Mouse (Mus musculus) midbrain, embryonic 14.5 days (tissue): Measurements from ENCODE around the gene Nt5dc2. TPM values are rescaled to one million over a fixed set of nuclear protein-coding genes. Genes with fewer than 3 reads are reported as not detected.

Source experiments
- ATAC-seq: fragments of 200-750 bp; cut with Nextera tagmentation; 2 replicates; pipeline ENCODE4 v1.8.0; 2017; ENCODE audit warnings: moderate number of reproducible peaks, moderate library complexity; ENCODE audit not compliant: low FRiP score, low TSS enrichment
- DNase-seq: peaks from one replicate; pipeline ENCODE4 v3.0.0-alpha.2; 2015
- H3K27ac ChIP-seq: fragments of 300-500 bp; sonication (generic); replicated peaks from 2 replicates; pipeline ENCODE4 v1.5.1; 2014; ENCODE audit warnings: mild to moderate bottlenecking, low read depth, low read length, moderate library complexity
- H3K27me3 ChIP-seq: fragments of 300-500 bp; sonication (generic); 2 replicates; pipeline ENCODE4 v1.6.1; 2014; ENCODE audit warnings: low read length, control low read depth, mixed read lengths; ENCODE audit not compliant: control insufficient read depth, insufficient read depth
- H3K36me3 ChIP-seq: fragments of 300-500 bp; sonication (generic); 2 replicates; pipeline ENCODE4 v1.6.1; 2014; ENCODE audit warnings: low read length, control low read depth; ENCODE audit not compliant: control insufficient read depth, insufficient read depth
- H3K4me1 ChIP-seq: fragments of 300-500 bp; sonication (generic); 2 replicates; pipeline ENCODE4 v1.6.1; 2014; ENCODE audit warnings: mild to moderate bottlenecking, antibody characterized with exemption, low read length, control low read depth; ENCODE audit not compliant: control insufficient read depth, insufficient read depth
- H3K4me2 ChIP-seq: fragments of 300-500 bp; sonication (generic); 2 replicates; pipeline ENCODE4 v1.6.1; 2014; ENCODE audit warnings: mild to moderate bottlenecking, low read length, moderate library complexity
- H3K4me3 ChIP-seq: fragments of 300-500 bp; sonication (generic); replicated peaks from 2 replicates; pipeline ENCODE4 v1.5.1; 2014; ENCODE audit warnings: low read depth, low read length
- H3K9ac ChIP-seq: fragments of 300-500 bp; sonication (generic); replicated peaks from 2 replicates; pipeline ENCODE4 v1.6.1; 2014; ENCODE audit warnings: mild to moderate bottlenecking, low read length, moderate library complexity
- H3K9me3 ChIP-seq: fragments of 300-500 bp; sonication (generic); 2 replicates; pipeline ENCODE4 v1.6.1; 2016; ENCODE audit warnings: low read length, control low read depth, mixed read lengths; ENCODE audit not compliant: control insufficient read depth
- WGBS: fragments of 180-500 bp; shearing (Covaris S2); extraction: QIAGEN DNeasy Blood & Tissue Kit; methylation state at CpG from one replicate; pipeline ENCODE4 v1.1.7; 2014; 5-methylcytosine and 5-hydroxymethylcytosine counted together
- polyA plus RNA-seq: library from polyadenylated mRNA; unstranded; fragments of >200 nt; fragmentation: Nextera tagmentation; extraction: Ambion mirVana; gene quantifications from 2 replicates; pipeline ENCODE4 v1.2.1, GENCODE M21; 2014

Gene Nt5dc2
- polyA plus RNA-seq, 1 experiment from 2014 or later = 284 TPM

DNA sequence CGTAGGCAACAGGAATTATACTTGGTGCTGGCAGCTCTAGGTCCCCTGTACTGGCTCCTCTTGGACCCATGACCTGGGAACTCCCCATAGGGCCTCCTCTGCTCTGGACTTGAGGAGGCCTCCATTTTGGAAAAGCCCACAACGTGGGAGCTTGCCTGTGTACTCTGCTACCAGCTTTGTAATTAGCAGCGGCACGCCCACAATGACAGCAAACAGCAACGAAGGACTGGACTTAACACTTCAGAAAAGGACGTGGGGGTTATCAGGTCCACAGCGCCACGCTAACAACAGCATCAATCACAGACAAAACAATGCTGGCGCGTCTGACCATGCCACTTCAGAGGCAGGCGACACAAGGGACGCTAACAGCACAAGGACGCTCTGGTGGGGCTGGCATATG is 40.1 kb downstream of the Nt5dc2 start:
- 89% methylated on average over 13 of the region's 13 CpGs for WGBS
- H3K27ac ChIP-seq = no peak overlapping the region

DNA sequence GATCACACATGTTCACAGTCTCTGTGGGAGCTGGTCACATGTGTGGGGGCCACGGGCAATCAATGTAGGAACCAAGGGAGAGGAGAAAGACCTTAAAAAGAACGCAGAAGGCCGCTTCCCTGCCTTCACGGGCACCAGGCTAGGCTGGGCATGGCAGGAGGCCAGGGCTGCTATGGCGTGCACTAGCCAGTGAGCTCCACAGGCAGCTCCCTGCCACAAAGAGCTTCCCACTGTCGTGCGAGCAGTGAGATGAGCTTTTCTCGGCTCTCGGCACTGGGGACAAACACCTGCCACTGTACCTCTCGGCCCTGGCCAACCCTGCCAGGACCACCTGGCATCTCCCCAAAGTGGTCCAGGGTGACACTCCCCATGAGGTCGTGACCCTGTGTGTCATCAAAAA is 40.5 kb downstream of the Nt5dc2 start:
- Histone ChIP-seq H3K9ac (no peak overlapping the region), H3K27me3 (no peaks in the 10 kb centered on the region), H3K9me3 (no peaks in the 10 kb centered on the region), H3K4me1 (no peaks in the 10 kb centered on the region), H3K36me3 (peaks cover 65% of the 10 kb centered on the region), H3K4me2 (no peak overlapping the region), H3K27ac (no peak overlapping the region), H3K4me3 (no peak overlapping the region)
- ATAC-seq (no peak), DNase-seq (peak; percentile 14)
- WGBS = 89% methylated on average over 11 of the region's 11 CpGs

More for the DNA sequence above, 40.1 kb downstream of the Nt5dc2 start:
- Histone ChIP-seq H3K9me3 (no peaks in the 10 kb centered on the region), H3K4me1 (no peaks in the 10 kb centered on the region), H3K4me2 (no peak overlapping the region), H3K9ac (no peak overlapping the region), H3K36me3 (peaks cover 61% of the 10 kb centered on the region), H3K27me3 (no peaks in the 10 kb centered on the region), H3K4me3 (no peak overlapping the region)
- no peak for ATAC-seq
- no peak for DNase-seq

DNA sequence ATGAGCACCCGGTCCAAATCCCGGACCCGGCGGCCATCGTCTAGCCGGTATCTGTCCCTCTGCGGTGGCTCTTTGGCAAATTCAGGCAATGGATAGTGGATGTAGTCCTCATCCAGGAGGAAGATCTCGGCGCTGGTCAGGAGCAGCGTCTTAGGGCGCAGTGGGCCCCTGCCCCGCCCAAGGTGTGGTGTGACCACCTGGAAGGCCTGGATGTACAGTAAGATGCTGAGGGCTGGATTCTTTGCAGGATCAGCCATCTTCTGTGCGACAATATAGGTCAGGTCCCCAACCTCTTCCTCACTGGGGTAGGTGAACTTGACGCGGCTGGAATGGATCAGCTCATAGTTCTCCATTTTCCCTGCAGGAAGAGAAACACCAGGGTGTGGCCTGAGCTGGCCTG is 41.0 kb downstream of the Nt5dc2 start:
- ATAC-seq (no peak), DNase-seq (no peak)
- 94% methylated on average over 15 of the region's 15 CpGs for WGBS
- Histone ChIP-seq H3K4me3 (no peak overlapping the region), H3K9ac (no peak overlapping the region), H3K27ac (no peak overlapping the region), H3K4me1 (no peaks in the 10 kb centered on the region), H3K27me3 (no peaks in the 10 kb centered on the region), H3K9me3 (no peaks in the 10 kb centered on the region), H3K36me3 (peaks cover 70% of the 10 kb centered on the region), H3K4me2 (no peak overlapping the region)

DNA sequence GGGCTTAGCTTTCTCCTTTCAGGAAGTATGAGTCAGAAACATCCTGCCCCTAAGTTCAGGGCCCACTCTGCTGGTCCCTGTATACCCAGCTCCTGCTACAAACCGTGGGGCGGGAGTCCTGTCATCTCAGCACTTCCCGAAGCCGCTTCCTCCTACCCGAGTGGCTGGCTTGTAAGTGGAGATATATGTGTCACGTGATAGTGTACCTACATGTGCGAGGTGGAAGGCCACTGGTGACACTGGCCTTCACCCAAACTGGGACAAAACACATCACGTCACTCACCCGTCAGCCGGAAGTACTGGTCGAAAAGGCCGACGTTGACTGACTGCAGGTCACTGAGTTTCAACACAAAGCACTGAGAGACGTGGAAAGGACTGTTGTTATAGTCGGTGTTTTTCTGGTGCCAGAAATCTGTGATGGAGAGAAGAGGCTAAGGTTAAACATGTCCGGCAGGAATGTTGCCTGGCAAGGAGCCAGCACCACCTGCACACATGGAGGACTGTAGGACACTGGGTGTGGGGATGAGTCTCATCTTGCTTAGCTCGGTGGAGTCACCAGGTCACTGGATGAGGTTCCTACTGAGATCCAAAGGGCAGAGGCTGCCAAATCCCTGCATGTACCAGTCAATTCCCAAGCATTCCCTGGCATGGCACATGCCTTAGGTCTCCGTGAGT is 42.1 kb downstream of the Nt5dc2 start:
- H3K4me3 ChIP-seq = no peak overlapping the region
- peaks cover 81% of the 10 kb centered on the region for H3K36me3 ChIP-seq
- H3K27me3 ChIP-seq = no peaks in the 10 kb centered on the region
- H3K4me2 ChIP-seq = no peak overlapping the region
- H3K9me3 ChIP-seq = no peaks in the 10 kb centered on the region
- no peak overlapping the region for H3K9ac ChIP-seq
- ATAC-seq = no peak
- WGBS = 91% methylated on average over 18 of the region's 18 CpGs
- H3K27ac ChIP-seq = no peak overlapping the region
- no peaks in the 10 kb centered on the region for H3K4me1 ChIP-seq
- no peak for DNase-seq

DNA sequence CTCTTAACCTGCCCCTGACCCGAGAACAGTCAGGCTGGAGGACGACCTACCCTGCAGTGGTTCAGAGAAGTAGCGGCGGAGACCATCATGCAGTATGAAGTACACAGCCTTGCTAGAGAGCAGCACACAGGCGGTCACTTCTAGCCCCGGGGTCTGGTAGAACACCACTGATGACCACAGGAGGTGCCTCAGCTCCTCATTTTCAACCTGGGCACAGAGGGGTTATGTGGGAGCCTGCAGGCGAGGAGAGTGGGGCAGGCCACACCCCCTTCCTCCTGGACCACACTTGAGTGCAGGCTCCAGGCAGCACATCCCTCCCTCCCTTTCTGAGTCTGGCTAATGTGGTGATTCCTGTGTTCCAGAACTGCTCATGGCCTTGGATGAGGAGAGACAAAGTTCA is 42.7 kb downstream of the Nt5dc2 start:
- Histone ChIP-seq H3K36me3 (peaks cover 84% of the 10 kb centered on the region), H3K9ac (no peak overlapping the region), H3K27ac (no peak overlapping the region), H3K4me1 (no peaks in the 10 kb centered on the region), H3K4me3 (no peak overlapping the region), H3K4me2 (no peak overlapping the region), H3K27me3 (no peaks in the 10 kb centered on the region), H3K9me3 (no peaks in the 10 kb centered on the region)
- DNase-seq (no peak), ATAC-seq (no peak)
- 94% methylated on average over 7 of the region's 7 CpGs for whole genome bisulfite sequencing

DNA sequence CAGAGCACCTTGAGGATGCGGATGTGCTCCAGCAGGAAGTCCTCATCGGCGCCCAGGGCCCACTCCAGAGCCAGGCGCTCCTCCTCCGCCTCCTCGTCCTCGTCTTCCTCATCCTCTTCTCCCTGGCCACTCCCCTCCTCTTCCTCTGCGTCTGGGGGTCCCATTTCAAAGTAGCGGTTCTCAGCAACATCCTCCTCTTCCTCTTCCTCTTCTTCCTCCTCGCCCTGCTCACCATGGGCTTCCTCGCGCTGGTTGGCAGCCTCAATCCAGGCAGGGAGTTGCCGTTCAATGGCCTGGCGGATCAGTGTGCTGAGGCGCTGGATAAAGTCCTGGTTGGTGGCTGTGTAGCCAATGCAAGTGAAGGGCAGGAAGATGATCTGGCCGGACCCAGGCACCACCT is 46.4 kb downstream of the Nt5dc2 start:
- ATAC-seq (no peak), DNase-seq (no peak)
- Histone ChIP-seq H3K9me3 (no peaks in the 10 kb centered on the region), H3K36me3 (peaks cover 97% of the 10 kb centered on the region), H3K9ac (no peak overlapping the region), H3K4me2 (no peak overlapping the region), H3K4me1 (no peaks in the 10 kb centered on the region), H3K4me3 (no peak overlapping the region), H3K27ac (no peak overlapping the region), H3K27me3 (no peaks in the 10 kb centered on the region)
- WGBS = 93% methylated on average over 16 of the region's 16 CpGs

DNA sequence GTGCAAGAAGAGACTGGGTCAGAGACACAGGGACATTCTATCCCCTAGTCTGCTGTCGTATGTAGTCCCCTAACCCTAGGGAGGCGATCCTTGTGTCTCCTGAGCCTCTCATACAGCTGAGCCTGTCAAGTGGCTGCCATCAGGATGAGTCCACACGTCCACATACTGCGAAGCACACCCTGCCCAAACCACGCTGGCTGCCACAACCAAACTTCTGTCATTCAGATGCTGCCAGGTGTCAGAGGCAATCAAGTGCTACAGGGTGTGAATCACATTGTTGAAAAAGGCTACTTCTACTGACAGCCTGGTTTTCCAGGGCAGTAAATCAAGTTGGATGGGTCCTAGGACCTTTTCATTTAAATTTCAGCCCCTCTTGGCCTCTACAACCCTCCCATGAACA is 46.9 kb downstream of the Nt5dc2 start:
- 93% methylated on average over 5 of the region's 5 CpGs for WGBS

DNA sequence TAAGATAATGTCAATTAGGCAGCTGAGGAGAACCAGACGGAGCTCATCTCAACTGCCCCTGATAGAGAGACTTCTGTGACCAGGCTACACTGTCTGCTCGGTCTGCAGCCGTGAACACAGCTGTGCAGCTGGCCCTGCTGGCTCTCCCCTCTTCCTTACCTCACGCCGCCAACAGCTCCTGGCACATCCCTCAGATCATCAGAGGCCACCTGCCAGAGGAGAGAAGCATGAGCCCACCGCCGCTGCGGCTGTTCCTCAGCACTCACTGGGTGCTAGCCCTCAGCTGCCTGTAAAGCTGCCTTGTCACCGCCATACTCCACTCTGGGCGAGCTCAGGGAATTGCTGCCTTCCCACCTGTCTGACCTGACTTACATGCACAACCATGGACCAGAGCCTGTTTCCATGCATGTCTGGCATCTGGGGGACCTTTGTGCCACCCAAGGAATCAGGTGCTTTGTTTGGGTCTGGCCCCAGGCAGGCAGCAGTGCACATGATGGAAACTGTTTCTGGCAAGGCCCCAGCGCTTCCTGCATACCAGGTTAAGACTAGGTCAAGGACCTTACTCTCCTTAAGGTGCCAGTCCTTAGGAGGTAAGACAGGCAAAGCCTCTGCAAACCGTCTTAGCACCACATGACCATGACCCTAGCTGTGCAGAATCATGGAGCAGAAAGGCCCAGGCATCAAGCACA is 49.0 kb downstream of the Nt5dc2 start:
- DNase-seq = no peak
- H3K36me3 ChIP-seq = peaks cover 97% of the 10 kb centered on the region
- H3K4me3 ChIP-seq = no peak overlapping the region
- 93% methylated on average over 12 of the region's 12 CpGs for WGBS
- no peak overlapping the region for H3K27ac ChIP-seq
- no peaks in the 10 kb centered on the region for H3K4me1 ChIP-seq
- no peak overlapping the region for H3K4me2 ChIP-seq
- H3K9me3 ChIP-seq = no peaks in the 10 kb centered on the region
- no peak for ATAC-seq
- H3K9ac ChIP-seq = no peak overlapping the region
- no peaks in the 10 kb centered on the region for H3K27me3 ChIP-seq

More for the DNA sequence above, 46.9 kb downstream of the Nt5dc2 start:
- Histone ChIP-seq H3K9me3 (no peaks in the 10 kb centered on the region), H3K9ac (no peak overlapping the region), H3K4me1 (no peaks in the 10 kb centered on the region), H3K27ac (no peak overlapping the region), H3K36me3 (peaks cover 97% of the 10 kb centered on the region), H3K4me2 (no peak overlapping the region), H3K27me3 (no peaks in the 10 kb centered on the region), H3K4me3 (no peak overlapping the region)
- DNase-seq (no peak), ATAC-seq (no peak)

DNA sequence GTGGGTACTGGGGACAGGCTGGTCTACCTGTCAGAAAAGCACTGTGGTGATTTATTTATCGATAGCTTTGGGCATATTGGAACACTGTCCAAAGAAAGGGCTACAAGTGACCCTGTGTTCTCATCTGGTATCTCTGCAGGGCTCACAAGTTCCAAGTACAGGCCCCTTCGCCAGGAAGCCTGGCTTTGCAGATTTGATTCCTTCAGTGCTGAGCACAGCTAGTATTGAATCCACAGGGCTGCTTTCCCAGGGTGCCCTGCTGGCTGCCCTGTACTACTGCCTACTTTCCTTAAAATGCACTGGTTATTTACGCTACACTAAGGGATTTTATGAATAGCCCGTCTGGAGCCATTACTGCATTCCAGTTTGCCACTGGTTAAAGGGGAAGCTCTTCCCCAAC is 50.7 kb downstream of the Nt5dc2 start:
- H3K9me3 ChIP-seq = no peaks in the 10 kb centered on the region
- H3K4me2 ChIP-seq = no peak overlapping the region
- no peak overlapping the region for H3K9ac ChIP-seq
- H3K36me3 ChIP-seq = peaks cover 97% of the 10 kb centered on the region
- 96% methylated on average over 4 of the region's 4 CpGs for WGBS
- no peak overlapping the region for H3K27ac ChIP-seq
- H3K27me3 ChIP-seq = no peaks in the 10 kb centered on the region
- ATAC-seq (no peak), DNase-seq (no peak)
- H3K4me1 ChIP-seq = no peaks in the 10 kb centered on the region
- H3K4me3 ChIP-seq = no peak overlapping the region
